10 mouse cellular contexts compared by ENCODE assay signal in genomic region chr19:24958531-24958930, GRCm38 (mm10). TPM values are rescaled to one million over a fixed set of nuclear protein-coding genes. Genes with fewer than 3 reads are reported as not detected.
DNase-seq lines count a peak whose midpoint lies in the region; ATAC-seq and TF ChIP-seq lines count a peak whose summit lies in the region.
"Had no signal": no experiment of that assay in that cellular context is flagged by ENCODE, and none has a peak within 500 bp of the region (broad histone marks: within the 10 kb centered on the region; RNA-seq: fewer than 3 reads in every experiment).

No protein-coding gene starts in this region.

- no peaks in the 10 kb centered on the region for H3K9me3 ChIP-seq in limb, embryonic 14.5 days (ENCODE audit: control insufficient read depth, low read length)
- H3K9me3 ChIP-seq in limb, embryonic 10.5 days (replicated peaks) = no peaks in the 10 kb centered on the region
- H3K9me3 ChIP-seq: midbrain, embryonic 13.5 days had no signal

- H3K36me3 ChIP-seq in limb, embryonic 14.5 days (ENCODE audit: control insufficient read depth, insufficient read depth, low read length) = peaks cover 18% of the 10 kb centered on the region
- peaks cover 36% of the 10 kb centered on the region for H3K36me3 ChIP-seq in limb, embryonic 10.5 days

- H3K27ac ChIP-seq in limb, embryonic 14.5 days (replicated peaks; ENCODE audit: low read depth, low read length) = no peak overlapping the region
- H3K27ac ChIP-seq in limb, embryonic 10.5 days = no peak overlapping the region
- H3K27ac ChIP-seq: midbrain, embryonic 13.5 days had no signal

- H3K4me3 ChIP-seq in limb, embryonic 14.5 days (replicated peaks; ENCODE audit: low read length) = no peak overlapping the region
- H3K4me3 ChIP-seq in limb, embryonic 10.5 days = no peak overlapping the region
- H3K4me3 ChIP-seq: midbrain, embryonic 13.5 days had no signal

- no peak for ATAC-seq in limb, embryonic 14.5 days (ENCODE audit: low FRiP score, low read depth)
- ATAC-seq in monocyte, adult 5-6 weeks (replicated peaks; ENCODE audit: insufficient number of reproducible peaks, low FRiP score, low TSS enrichment, poor library complexity, severe bottlenecking) = no peak
- ATAC-seq: midbrain, embryonic 13.5 days had no signal

- no peak overlapping the region for H3K9ac ChIP-seq in limb, embryonic 14.5 days (ENCODE audit: low read depth, low read length, severe bottlenecking)
- H3K9ac ChIP-seq: midbrain, embryonic 13.5 days had no signal

- H3K4me1 ChIP-seq in limb, embryonic 14.5 days (ENCODE audit: control insufficient read depth, insufficient read depth, low read length) = peaks cover 3% of the 10 kb centered on the region
- H3K4me1 ChIP-seq in limb, embryonic 10.5 days = peaks cover 8% of the 10 kb centered on the region

- WGBS in limb, embryonic 14.5 days = 38% methylated on average over 3 of the region's 3 CpGs
- 50% methylated on average over 3 of the region's 3 CpGs for WGBS in limb, embryonic 10.5 days

- H3K27me3 ChIP-seq in limb, embryonic 14.5 days (ENCODE audit: control insufficient read depth, insufficient read depth, low read length) = no peaks in the 10 kb centered on the region
- H3K27me3 ChIP-seq in limb, embryonic 10.5 days (ENCODE audit: low read depth, poor library complexity, severe bottlenecking) = no peaks in the 10 kb centered on the region
- H3K27me3 ChIP-seq: midbrain, embryonic 13.5 days had no signal

- TF ChIP-seq POLR2A in limb, embryonic 14.5 days (IDR thresholded peaks at IDR 0.05; ENCODE audit: borderline replicate concordance, extremely low read depth, insufficient read depth, insufficient read length) = no peak

- DNase-seq in cerebellum, postnatal 14 days = peak; percentile 37 to 60
- DNase-seq in cerebellum, postnatal 36 days = no peak
- DNase-seq in limb, embryonic 14.5 days (ENCODE audit: low spot score) = peak; percentile 90
- DNase-seq in limb, embryonic 10.5 days (ENCODE audit: low spot score) = no peak
- DNase-seq in c-Kit-positive CD71-negative TER-119-negative erythroid progenitor cells, embryonic 14.5 days (ENCODE audit: low read depth) = peak; percentile 71
- DNase-seq in retina, adult 2 months (ENCODE audit: low read depth, low spot score) = peak; percentile 15
- DNase-seq in kidney, adult 18-20 months = no peak

- no peak overlapping the region for H3K4me2 ChIP-seq in limb, embryonic 14.5 days (replicated peaks; ENCODE audit: low read depth, low read length, severe bottlenecking)
- H3K4me2 ChIP-seq: midbrain, embryonic 13.5 days had no signal

RNA-seq across cellular contexts. Expression of gene Cbwd1, which starts 2.9 kb away (rescaled TPM):
- 7.7 and 12.3 TPM in 2 replicates for polyA plus RNA-seq in limb, embryonic 14.5 days (2012; rRNA removed)
- 17.6 and 18.8 TPM in 2 replicates for polyA plus RNA-seq in limb, embryonic 14.5 days (2014; fragmentation: Nextera tagmentation; extraction: Ambion mirVana)
- 23.6 and 24.2 TPM in 2 replicates for polyA plus RNA-seq in limb, embryonic 10.5 days (2016; fragmentation: Nextera tagmentation; extraction: Ambion mirVana)
- 10.2 to 30.6 TPM (median 17.2 TPM) in 3 replicates for total RNA-seq in monocyte, adult 5-6 weeks (2017)

RNA-seq across cellular contexts. Expression of gene Dock8, which starts 40.8 kb away (rescaled TPM):
- 4.3 and 4.8 TPM in 2 replicates for polyA plus RNA-seq in limb, embryonic 14.5 days (2012; rRNA removed)
- 4.8 and 8.3 TPM in 2 replicates for polyA plus RNA-seq in limb, embryonic 14.5 days (2014; fragmentation: Nextera tagmentation; extraction: Ambion mirVana)
- polyA plus RNA-seq in limb, embryonic 10.5 days (2016; fragmentation: Nextera tagmentation; extraction: Ambion mirVana) = 1.2 TPM in 2 replicates
- 92.8 to 147 TPM (median 110 TPM) in 3 replicates for total RNA-seq in monocyte, adult 5-6 weeks (2017)

RNA-seq across cellular contexts. Expression of gene Foxd4, which starts 57.5 kb away (rescaled TPM):
- polyA plus RNA-seq in limb, embryonic 14.5 days (2012; rRNA removed) = 0.59 and 0.87 TPM in 2 replicates
- 0.10 and 0.51 TPM in 2 replicates for polyA plus RNA-seq in limb, embryonic 14.5 days (2014; fragmentation: Nextera tagmentation; extraction: Ambion mirVana)
- not detected in 2 replicates for polyA plus RNA-seq in limb, embryonic 10.5 days (2016; fragmentation: Nextera tagmentation; extraction: Ambion mirVana)
- not detected in 3 replicates for total RNA-seq in monocyte, adult 5-6 weeks (2017)
- polyA plus RNA-seq: heart, embryonic 16.5 days had no signal

Comparison
In these comparisons a context has a peak if more than half of its experiments do, and no peak if none do; other contexts are left out.
1. DNase-seq: peak in cerebellum, postnatal 14 days (2 of 2), limb, embryonic 14.5 days (single experiment), c-Kit-positive CD71-negative TER-119-negative erythroid progenitor cells, embryonic 14.5 days (single experiment) and retina, adult 2 months (single experiment); none in cerebellum, postnatal 36 days (0 of 2), limb, embryonic 10.5 days (single experiment) and kidney, adult 18-20 months (single experiment).